Mouse (Mus musculus) ES-E14 (cell line): Measurements from ENCODE around the gene Chrm3. TPM values are rescaled to one million over a fixed set of nuclear protein-coding genes. Genes with fewer than 3 reads are reported as not detected.
"Not testable (repeated sequence)": the region's sequence is repeated elsewhere in the genome, so short reads cannot be mapped to it uniquely, and the experiment has no call there.

Experiments
- DNase-seq: peaks from one replicate; pipeline ENCODE4 v3.0.0-alpha.2; 2013; ENCODE audit warnings: low read depth, low spot score
- H3K27ac ChIP-seq: 2 replicates; pipeline ENCODE4 v1.5.1; 2012; ENCODE audit warnings: low read depth, mild to moderate bottlenecking, low read length, moderate library complexity, mixed read lengths; ENCODE audit not compliant: poor library complexity, insufficient read depth, severe bottlenecking
- H3K36me3 ChIP-seq: 2 replicates; pipeline ENCODE4 v1.6.1; 2012; ENCODE audit warnings: mild to moderate bottlenecking, low read length, moderate library complexity, mixed read lengths; ENCODE audit not compliant: control insufficient read depth, poor library complexity, insufficient read depth, severe bottlenecking
- H3K4me1 ChIP-seq, 2 experiments: fragments of 150-350 bp in 1 of 2; sonication (generic) in 1 of 2; 2 replicates each; pipeline ENCODE4 v1.6.1; 2012; ENCODE audit warnings: low read length in 2 of 2, mild to moderate bottlenecking in 1 of 2, mixed read lengths in 1 of 2; ENCODE audit not compliant: control insufficient read depth in 2 of 2, insufficient read depth in 2 of 2, poor library complexity in 1 of 2
- H3K4me3 ChIP-seq, 2 experiments: fragments of 150-350 bp in 1 of 2; sonication (generic) in 1 of 2; 2 replicates each; pipeline ENCODE4 v1.5.1; 2012; ENCODE audit warnings: low read length in 2 of 2, low read depth in 1 of 2, mild to moderate bottlenecking in 1 of 2, mixed read lengths in 1 of 2; ENCODE audit not compliant: insufficient read depth in 1 of 2, poor library complexity in 1 of 2, severe bottlenecking in 1 of 2
- H3K9ac ChIP-seq: 2 replicates; pipeline ENCODE4 v1.6.1; 2012; ENCODE audit warnings: low read depth, mild to moderate bottlenecking, low read length, mixed read lengths; ENCODE audit not compliant: poor library complexity, insufficient read depth, severe bottlenecking
- H3K9me3 ChIP-seq: fragments of 150-350 bp; sonication (generic); 2 replicates; pipeline ENCODE4 v1.6.1; 2012; ENCODE audit warnings: low read depth, mild to moderate bottlenecking, low read length; ENCODE audit not compliant: control insufficient read depth, insufficient read depth
- CHD2 ChIP-seq: IDR thresholded peaks from 2 replicates; pipeline ENCODE4 v1.6.1; 2014; ENCODE audit warnings: mild to moderate bottlenecking, low read depth, low read length, inconsistent platforms
- HCFC1 ChIP-seq: IDR thresholded peaks from 2 replicates; pipeline ENCODE4 v1.6.1; 2012; ENCODE audit warnings: low read length, inconsistent platforms, borderline replicate concordance; ENCODE audit not compliant: insufficient read depth
- MAFK ChIP-seq: IDR thresholded peaks from 2 replicates; pipeline ENCODE4 v1.6.1; 2014; ENCODE audit warnings: mild to moderate bottlenecking, low read depth, low read length, inconsistent platforms; ENCODE audit not compliant: insufficient read depth
- ZC3H11A ChIP-seq: IDR thresholded peaks from 2 replicates; pipeline ENCODE4 v1.6.1; 2012; ENCODE audit warnings: low read depth, mild to moderate bottlenecking, inconsistent platforms, low read length, borderline replicate concordance
- ZNF384 ChIP-seq: IDR thresholded peaks from 2 replicates; pipeline ENCODE4 v1.6.1; 2012; ENCODE audit warnings: low read depth, low read length, inconsistent platforms
- in situ Hi-C, 2 experiments: fragments of 600-800 bp; cut with MboI; formaldehyde crosslinking; loops; one replicate each; pipeline ENCODE4 v1.15.1; 2025; ENCODE audit warnings: low sequenced_read_pairs in 2 of 2, inconsistent platforms in 1 of 2; ENCODE audit not compliant: unreplicated experiment in 2 of 2
- total RNA-seq: library from RNA; depleted of rRNA; stranded (reverse); fragments of 300-350 nt; gene quantifications from 2 replicates; pipeline ENCODE4 v1.2.3, GENCODE M21; 2012; rRNA removed

Chrm3 gene
- total RNA-seq: 2.7 and 3.3 TPM in 2 replicates

DNA sequence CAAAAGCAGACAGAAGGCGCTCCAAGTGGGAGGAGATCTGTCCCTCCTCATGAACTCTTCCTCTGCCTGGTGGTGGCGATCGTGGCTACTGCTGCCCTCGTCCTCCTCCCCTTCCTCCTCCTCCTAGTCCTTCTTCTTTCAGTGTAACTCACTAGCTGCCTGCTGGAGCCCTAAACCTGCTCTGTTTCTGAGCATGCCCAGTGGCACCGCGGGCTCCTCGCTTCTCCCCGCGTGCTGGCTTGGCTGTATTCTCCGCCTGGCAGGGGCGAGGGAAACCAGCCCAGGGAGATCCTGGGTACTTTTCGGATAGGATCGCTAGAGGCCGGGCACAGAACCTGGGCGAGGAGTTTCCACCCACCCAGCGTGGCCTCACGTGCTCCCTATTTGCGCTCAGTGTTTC is at the start of gene Chrm3:
TSS of gene Chrm3 (minus strand) at position 71 of the 400 bp plus-strand sequence.
- peak within 1 kb of the TSS; percentile 60 to 63 for H3K4me3 ChIP-seq
- no peaks in the 10 kb centered on the region for H3K36me3 ChIP-seq
- no peak for TF ChIP-seq MAFK
- TF ChIP-seq CHD2: no peak
- no peak for TF ChIP-seq ZC3H11A
- no peak for TF ChIP-seq HCFC1
- no peak for TF ChIP-seq ZNF384
- H3K9ac ChIP-seq: 0 out of 2 replicates have a peak within 1 kb of the TSS, but pooled peaks have one; percentile 30
- DNase-seq: peak; percentile 13
- no peaks in the 10 kb centered on the region; a peak in 1 of 4 replicates for H3K4me1 ChIP-seq
- H3K9me3 ChIP-seq: no peaks in the 10 kb centered on the region
- in situ Hi-C loops: no loop called here
- no peak within 1 kb of the TSS for H3K27ac ChIP-seq

DNA sequence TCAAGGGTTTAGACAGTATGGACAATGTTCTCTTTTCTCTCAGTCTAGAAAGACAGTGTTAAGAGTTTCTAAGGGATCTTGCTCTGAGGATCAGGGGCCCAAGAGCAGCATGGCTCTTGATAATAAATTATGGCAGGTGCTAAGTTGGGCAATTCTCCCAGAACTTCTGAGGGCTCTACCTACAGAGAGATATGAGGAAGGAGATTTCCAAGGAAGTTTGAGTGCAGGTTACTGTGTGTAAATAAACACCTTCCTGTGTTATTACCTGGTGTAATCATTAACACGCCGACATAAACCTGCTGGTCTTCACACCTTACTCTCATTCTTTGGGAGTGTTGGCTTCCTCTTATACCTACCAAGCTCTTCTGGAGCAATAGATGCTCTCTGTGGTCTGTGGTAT is 33.7 kb upstream of the Chrm3 start:
- Histone ChIP-seq H3K9ac (no peak overlapping the region), H3K4me1 (no peaks in the 10 kb centered on the region), H3K9me3 (no peaks in the 10 kb centered on the region), H3K4me3 (no peak overlapping the region), H3K27ac (no peak overlapping the region), H3K36me3 (no peaks in the 10 kb centered on the region)
- in situ Hi-C loops: no loop called here
- TF ChIP-seq ZC3H11A (no peak), MAFK (no peak), ZNF384 (no peak), HCFC1 (no peak), CHD2 (no peak)
- no peak for DNase-seq

DNA sequence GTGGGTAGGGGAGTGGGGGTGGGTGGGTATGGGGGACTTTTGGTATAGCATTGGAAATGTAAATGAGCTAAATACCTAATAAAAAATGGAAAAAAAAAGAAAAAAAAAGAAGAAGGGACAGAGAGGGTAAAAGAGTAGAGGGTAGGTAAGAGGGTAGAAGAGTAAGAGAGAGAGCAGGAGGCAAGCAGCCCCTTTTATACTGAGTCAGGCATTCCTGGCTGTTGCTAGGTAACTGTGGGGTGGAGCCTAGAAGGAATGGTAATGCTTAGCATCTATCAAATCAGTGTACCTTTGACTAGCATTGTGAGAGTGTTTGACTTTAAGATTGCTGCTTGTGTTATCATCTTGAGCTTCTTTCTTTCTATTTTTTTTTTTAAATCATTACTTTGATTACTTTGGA is 14.8 kb upstream of the Chrm3 start:
- DNase-seq, H3K4me1 ChIP-seq, in situ Hi-C loops, H3K9me3 ChIP-seq, H3K27ac ChIP-seq, H3K9ac ChIP-seq, H3K36me3 ChIP-seq, H3K4me3 ChIP-seq: not testable (repeated sequence)

DNA sequence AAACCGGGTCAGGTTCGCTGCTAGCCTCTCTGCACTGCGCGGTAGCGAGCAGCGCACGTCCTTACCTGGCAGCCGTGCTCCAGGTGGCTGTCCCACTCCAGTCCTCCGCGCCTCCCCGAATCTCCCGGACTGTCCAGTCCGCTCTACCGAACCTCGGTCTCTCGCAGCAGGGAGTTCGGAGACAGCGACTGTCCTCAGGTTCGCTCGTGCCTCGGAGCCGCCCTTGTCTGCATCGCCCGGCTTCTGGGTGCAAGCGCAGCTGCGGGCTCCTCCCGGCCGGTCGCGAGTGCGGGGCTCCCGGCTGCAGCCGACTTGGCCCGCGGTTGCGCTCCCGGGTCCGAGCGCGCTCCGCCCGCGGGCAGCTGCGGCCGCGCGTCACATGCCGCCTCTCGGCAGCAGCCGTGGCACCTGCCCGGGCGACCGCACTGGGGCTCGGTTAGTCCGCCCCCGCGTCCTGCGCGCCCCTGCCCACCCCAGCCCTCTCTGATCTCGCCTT is 400 bp downstream of the Chrm3 start:
- no peaks in the 10 kb centered on the region for H3K36me3 ChIP-seq
- H3K27ac ChIP-seq: no peak overlapping the region
- TF ChIP-seq MAFK: no peak
- TF ChIP-seq ZNF384: no peak
- peak overlapping the region; percentile 60 to 63 for H3K4me3 ChIP-seq
- in situ Hi-C loops: no loop called here
- H3K9ac ChIP-seq: 0 out of 2 replicates have a peak overlapping the region, but pooled peaks have one; percentile 30
- H3K4me1 ChIP-seq: no peaks in the 10 kb centered on the region; a peak in 1 of 4 replicates
- DNase-seq: no peak
- no peaks in the 10 kb centered on the region for H3K9me3 ChIP-seq

DNA sequence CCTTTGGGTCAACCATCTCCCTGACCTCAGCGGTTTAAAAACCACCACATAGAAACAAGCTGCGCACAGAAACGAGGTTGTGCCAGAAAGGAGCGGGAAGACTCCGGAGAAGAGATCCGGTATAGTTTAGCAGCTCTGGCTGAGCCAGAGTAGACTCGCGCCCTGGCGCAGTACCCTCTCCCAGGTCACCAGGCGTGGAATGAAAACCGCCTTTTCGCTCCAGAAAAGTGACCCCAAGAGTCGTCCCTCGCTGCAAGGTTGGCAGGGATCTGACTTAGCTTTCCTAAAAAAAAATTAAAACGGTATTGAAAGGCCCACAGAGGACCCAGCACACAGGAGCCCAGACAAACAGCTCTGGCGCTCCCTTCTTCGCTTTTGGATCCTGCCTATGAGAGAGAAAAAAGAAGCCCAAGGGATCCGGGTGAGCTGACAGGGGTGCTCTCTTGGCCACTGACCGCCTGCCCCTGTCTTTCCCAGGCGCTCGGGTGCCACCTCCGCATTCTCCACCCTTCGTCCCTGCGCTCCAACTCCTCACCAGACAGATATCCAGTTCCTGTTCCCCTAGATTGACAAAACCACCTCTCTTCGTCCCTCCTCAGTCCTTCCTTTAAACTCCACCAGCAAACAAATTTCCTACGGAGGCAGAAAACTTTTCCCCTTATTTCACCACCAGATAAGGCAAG is 990 bp downstream of the Chrm3 start:
- no peak for TF ChIP-seq HCFC1
- TF ChIP-seq CHD2: no peak
- no peak for TF ChIP-seq ZNF384
- TF ChIP-seq MAFK: no peak
- TF ChIP-seq ZC3H11A: no peak
- peak; percentile 13 for DNase-seq
- Histone ChIP-seq H3K27ac (no peak overlapping the region), H3K9me3 (no peaks in the 10 kb centered on the region), H3K4me1 (no peaks in the 10 kb centered on the region; a peak in 1 of 4 replicates), H3K9ac (no peak overlapping the region), H3K36me3 (no peaks in the 10 kb centered on the region), H3K4me3 (peak overlapping the region; percentile 60 to 63; a peak in 3 of 4 replicates)
- in situ Hi-C loops: no loop called here
